Mouse (Mus musculus): ENCODE measurements around the gene Nemp1.
A peak's percentile ranks its signal among the peaks of the same experiment; 100 is the strongest.

GRCm38 (mm10) chr10:127671276-127671675 lies 4.6 kb downstream of the Nemp1 start:
- TF ChIP-seq CTCF (IDR thresholded peaks at IDR 0.05; ENCODE audit: insufficient read depth, low read length), result peak; percentile 65
- TF ChIP-seq POLR2A (IDR thresholded peaks at IDR 0.05; ENCODE audit: borderline replicate concordance, extremely low read depth, low read depth, low read length), result no peak

All from lung, adult 2 months (tissue).